Mouse (Mus musculus) intestine, postnatal 0 days (tissue): Measurements from ENCODE around the gene Pgam2. TPM values are rescaled to one million over a fixed set of nuclear protein-coding genes. Genes with fewer than 3 reads are reported as not detected.

Source experiments
- ATAC-seq: fragments of 200-750 bp; cut with Nextera tagmentation; 2 replicates; pipeline ENCODE4 v1.8.0; 2017; ENCODE audit warnings: mild to moderate bottlenecking, moderate TSS enrichment, moderate library complexity
- H3K27ac ChIP-seq: fragments of 300-500 bp; sonication (generic); 2 replicates; pipeline ENCODE4 v1.5.1; 2014; ENCODE audit warnings: mild to moderate bottlenecking, low read depth, low read length, moderate library complexity
- H3K27me3 ChIP-seq: fragments of 300-500 bp; sonication (generic); replicated peaks from 2 replicates; pipeline ENCODE4 v1.6.1; 2014; ENCODE audit warnings: low read length, mixed read lengths; ENCODE audit not compliant: control insufficient read depth, insufficient read depth
- H3K36me3 ChIP-seq: fragments of 300-500 bp; sonication (generic); 2 replicates; pipeline ENCODE4 v1.6.1; 2014; ENCODE audit warnings: mild to moderate bottlenecking, moderate library complexity; ENCODE audit not compliant: control insufficient read depth, insufficient read depth
- H3K4me1 ChIP-seq: fragments of 300-500 bp; sonication (generic); replicated peaks from 2 replicates; pipeline ENCODE4 v1.6.1; 2014; ENCODE audit warnings: antibody characterized with exemption, low read length, mixed read lengths; ENCODE audit not compliant: control insufficient read depth, insufficient read depth
- H3K4me2 ChIP-seq: fragments of 300-500 bp; sonication (generic); replicated peaks from 2 replicates; pipeline ENCODE4 v1.6.1; 2014; ENCODE audit warnings: low read depth, mild to moderate bottlenecking, moderate library complexity
- H3K4me3 ChIP-seq: fragments of 300-500 bp; sonication (generic); 2 replicates; pipeline ENCODE4 v1.5.1; 2014; ENCODE audit warnings: low read depth, low read length
- H3K9ac ChIP-seq: fragments of 300-500 bp; sonication (generic); 2 replicates; pipeline ENCODE4 v1.6.1; 2014; ENCODE audit warnings: mild to moderate bottlenecking, low read depth, low read length
- H3K9me3 ChIP-seq: fragments of 300-500 bp; sonication (generic); 2 replicates; pipeline ENCODE4 v1.6.1; 2016; ENCODE audit warnings: mixed run types; ENCODE audit not compliant: control insufficient read depth
- CTCF ChIP-seq: sonication (generic); IDR thresholded peaks from 2 replicates; pipeline ENCODE4 v1.5.1; 2016; ENCODE audit warnings: low read depth, mild to moderate bottlenecking, control low read depth, antibody characterized with exemption, moderate library complexity
- WGBS: fragments of 180-500 bp; shearing (Covaris S2); extraction: QIAGEN DNeasy Blood & Tissue Kit; methylation state at CpG from one replicate; pipeline ENCODE4 v1.1.7; 2014; 5-methylcytosine and 5-hydroxymethylcytosine counted together
- polyA plus RNA-seq: library from polyadenylated mRNA; unstranded; fragments of >200 nt; fragmentation: Nextera tagmentation; extraction: Ambion mirVana; gene quantifications from 2 replicates; pipeline ENCODE4 v1.2.1, GENCODE M21; 2015

The Pgam2 gene
- polyA plus RNA-seq, 1 experiment from 2014 or later: 10.1 TPM

DNA sequence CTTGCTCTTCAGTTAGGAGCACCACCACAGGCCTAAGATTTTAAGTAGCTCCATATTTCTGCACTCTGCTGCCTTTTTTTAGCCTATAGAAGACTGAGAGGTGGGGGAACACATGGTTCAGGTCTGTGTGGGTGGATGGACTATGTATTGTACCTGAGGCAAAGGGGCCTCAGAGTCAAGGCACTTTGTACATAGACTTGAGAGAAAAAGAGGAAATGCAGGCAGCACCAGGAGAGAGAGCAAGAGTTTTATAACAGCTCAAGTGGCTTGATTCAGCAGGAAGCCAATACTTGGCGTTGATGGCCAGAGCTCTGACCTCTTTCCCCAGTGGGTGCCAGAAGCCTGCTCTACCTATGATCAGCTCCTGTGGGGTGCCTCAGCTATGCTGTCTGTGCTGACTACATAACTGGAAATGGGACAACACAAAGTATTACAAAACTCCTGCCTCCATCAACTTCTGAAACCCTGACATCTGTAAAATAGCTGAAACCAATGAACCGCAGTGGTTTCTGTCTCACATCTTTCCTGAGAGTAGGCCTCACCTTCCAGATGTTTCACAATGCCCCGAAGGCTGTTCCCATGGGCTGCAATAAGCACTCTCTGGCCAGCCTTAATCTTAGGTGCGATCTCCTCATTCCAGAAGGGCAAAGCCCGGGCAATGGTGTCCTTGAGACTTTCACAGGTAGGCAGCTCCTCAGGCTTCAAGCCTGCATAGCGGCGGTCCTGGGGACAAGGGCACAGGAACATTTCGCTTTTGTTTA lies 896 bp downstream of the Pgam2 start:
- ATAC-seq: peak; percentile 44
- Histone ChIP-seq H3K27ac (peak overlapping the region; percentile 70), H3K4me1 (peaks cover 32% of the 10 kb centered on the region), H3K9me3 (no peaks in the 10 kb centered on the region), H3K4me3 (no peak overlapping the region), H3K4me2 (0 out of 2 replicates have a peak overlapping the region, but pooled peaks have one; percentile 17), H3K27me3 (no peaks in the 10 kb centered on the region), H3K9ac (no peak overlapping the region), H3K36me3 (peaks cover 23% of the 10 kb centered on the region)
- WGBS: 41% methylated on average over 8 of the region's 8 CpGs
- TF ChIP-seq CTCF: no peak

DNA sequence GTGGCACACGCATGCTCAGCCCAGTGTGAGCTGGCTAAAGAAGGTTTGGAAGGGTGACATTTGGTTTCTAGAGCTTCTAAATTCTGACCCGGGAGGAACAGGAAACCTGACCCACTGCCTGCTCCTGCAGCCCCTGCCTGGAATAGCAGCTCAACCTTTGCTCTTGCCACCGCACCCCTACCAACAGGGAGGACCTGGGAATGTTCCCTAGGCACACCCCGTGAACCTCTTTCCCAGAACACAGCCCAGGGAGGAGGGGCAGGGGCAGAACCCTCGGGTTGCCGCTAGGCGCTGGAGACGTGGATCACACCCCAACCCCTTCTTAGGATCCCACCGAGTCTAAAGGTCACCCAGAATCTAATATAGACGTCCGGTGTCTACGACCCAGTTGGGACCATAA lies 1.5 kb downstream of the Pgam2 start:
- Histone ChIP-seq H3K9me3 (no peaks in the 10 kb centered on the region), H3K36me3 (peaks cover 29% of the 10 kb centered on the region), H3K4me2 (peak overlapping the region; percentile 17; the same call in 1 of the 2 replicates), H3K27me3 (no peaks in the 10 kb centered on the region), H3K27ac (peak overlapping the region; percentile 70), H3K9ac (no peak overlapping the region), H3K4me1 (peaks cover 32% of the 10 kb centered on the region), H3K4me3 (no peak overlapping the region)
- 33% methylated on average over 12 of the region's 12 CpGs for WGBS
- ATAC-seq: peak; percentile 77
- TF ChIP-seq CTCF: peak; percentile 48

DNA sequence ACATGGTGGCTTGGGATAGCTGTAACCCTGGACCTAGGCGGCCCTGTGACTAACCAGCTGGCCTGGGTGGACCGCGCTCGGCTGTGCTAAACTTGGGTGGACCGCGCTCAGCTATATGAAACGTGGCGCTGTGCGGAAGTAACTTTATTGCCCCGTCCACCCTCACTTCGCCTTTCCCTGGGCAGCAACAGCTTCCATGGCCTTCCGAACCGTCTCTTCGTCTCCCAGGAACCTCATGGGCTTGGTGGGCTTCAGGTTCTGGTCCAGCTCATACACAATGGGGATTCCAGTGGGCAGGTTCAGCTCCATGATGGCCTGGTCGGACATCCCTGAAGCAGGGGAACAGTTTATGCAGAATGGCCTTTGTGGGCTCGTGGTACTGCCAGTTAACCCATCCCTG lies 2.0 kb downstream of the Pgam2 start:
- Histone ChIP-seq H3K4me3 (no peak overlapping the region), H3K27me3 (no peaks in the 10 kb centered on the region), H3K4me1 (peaks cover 32% of the 10 kb centered on the region), H3K9ac (no peak overlapping the region), H3K36me3 (peaks cover 34% of the 10 kb centered on the region), H3K9me3 (no peaks in the 10 kb centered on the region), H3K4me2 (peak overlapping the region; percentile 17; the same call in 1 of the 2 replicates), H3K27ac (peak overlapping the region; percentile 70; the same call in 1 of the 2 replicates)
- no peak for TF ChIP-seq CTCF
- no peak for ATAC-seq
- WGBS: 88% methylated on average over 16 of the region's 16 CpGs

DNA sequence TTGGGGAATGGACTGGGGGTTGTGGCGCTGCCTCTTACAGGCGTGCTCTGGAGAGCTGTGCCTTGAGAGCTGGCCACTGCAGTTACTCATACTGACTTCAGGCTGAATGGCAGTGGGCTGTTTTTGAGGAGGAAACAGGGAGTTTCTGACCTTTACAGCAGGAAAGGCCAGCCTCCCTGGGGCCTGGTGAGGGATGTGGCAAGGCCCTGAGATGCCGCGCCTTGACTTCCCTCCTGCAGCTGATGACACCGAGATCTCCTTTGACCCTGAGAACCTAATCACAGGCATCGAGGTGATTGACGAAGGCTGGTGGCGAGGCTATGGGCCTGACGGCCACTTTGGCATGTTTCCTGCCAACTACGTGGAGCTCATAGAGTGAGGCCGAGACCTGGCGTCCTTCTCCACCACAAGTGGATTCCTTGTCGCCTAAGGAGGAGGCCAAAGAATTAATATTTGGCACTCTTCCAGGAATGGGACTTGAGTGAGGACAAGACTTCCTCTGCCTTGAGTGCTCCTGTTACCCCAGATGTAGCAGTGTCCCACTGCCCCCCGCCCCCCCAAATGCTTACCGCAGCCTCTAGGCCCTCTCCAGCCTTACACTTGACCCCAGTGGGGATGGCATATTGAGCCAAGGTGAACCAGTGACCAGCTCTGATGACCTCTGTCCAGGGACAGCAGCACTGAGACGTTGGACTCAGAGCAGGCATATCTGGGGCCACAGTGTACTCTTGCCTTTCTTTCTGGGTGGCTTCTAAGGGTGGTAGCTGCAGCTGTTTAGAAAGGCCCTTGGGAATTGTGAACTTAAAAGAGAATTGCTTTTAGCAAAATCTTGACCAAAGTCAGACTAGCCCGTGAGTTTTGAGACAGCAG lies 3.7 kb downstream of the Pgam2 start:
- Histone ChIP-seq H3K9ac (no peak overlapping the region), H3K36me3 (peaks cover 51% of the 10 kb centered on the region), H3K27ac (peak overlapping the region; percentile 17), H3K27me3 (no peaks in the 10 kb centered on the region), H3K9me3 (no peaks in the 10 kb centered on the region), H3K4me1 (peaks cover 24% of the 10 kb centered on the region), H3K4me2 (no peak overlapping the region), H3K4me3 (no peak overlapping the region)
- no peak for TF ChIP-seq CTCF
- ATAC-seq: peak; percentile 4; the same call in 1 of the 2 replicates
- WGBS: 60% methylated on average over 17 of the region's 17 CpGs

DNA sequence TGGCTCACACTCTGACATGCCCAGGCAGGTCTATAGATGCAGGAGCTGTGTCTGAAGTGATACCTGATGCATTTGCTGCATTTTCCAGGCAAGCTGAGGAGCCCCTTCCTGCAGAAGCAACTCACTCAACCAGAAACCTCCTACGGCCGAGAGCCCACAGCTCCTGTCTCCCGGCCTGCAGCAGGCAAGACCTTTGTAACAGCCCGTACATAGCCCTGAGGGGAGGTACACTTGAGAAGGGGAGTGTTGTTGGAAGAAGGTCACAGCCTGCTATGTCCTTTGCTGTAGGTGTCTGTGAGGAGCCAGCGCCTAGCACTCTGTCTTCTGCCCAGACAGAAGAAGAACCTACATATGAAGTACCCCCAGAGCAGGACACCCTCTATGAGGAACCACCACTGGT lies 5.6 kb downstream of the Pgam2 start:
- no peak overlapping the region for H3K4me3 ChIP-seq
- no peak overlapping the region for H3K9ac ChIP-seq
- TF ChIP-seq CTCF: no peak
- 96% methylated on average over 5 of the region's 5 CpGs for WGBS
- H3K9me3 ChIP-seq: no peaks in the 10 kb centered on the region
- H3K27ac ChIP-seq: no peak overlapping the region
- peaks cover 68% of the 10 kb centered on the region for H3K36me3 ChIP-seq
- no peaks in the 10 kb centered on the region for H3K27me3 ChIP-seq
- no peak overlapping the region for H3K4me2 ChIP-seq
- no peak for ATAC-seq
- H3K4me1 ChIP-seq: peaks cover 14% of the 10 kb centered on the region; the same call in 1 of the 2 replicates

DNA sequence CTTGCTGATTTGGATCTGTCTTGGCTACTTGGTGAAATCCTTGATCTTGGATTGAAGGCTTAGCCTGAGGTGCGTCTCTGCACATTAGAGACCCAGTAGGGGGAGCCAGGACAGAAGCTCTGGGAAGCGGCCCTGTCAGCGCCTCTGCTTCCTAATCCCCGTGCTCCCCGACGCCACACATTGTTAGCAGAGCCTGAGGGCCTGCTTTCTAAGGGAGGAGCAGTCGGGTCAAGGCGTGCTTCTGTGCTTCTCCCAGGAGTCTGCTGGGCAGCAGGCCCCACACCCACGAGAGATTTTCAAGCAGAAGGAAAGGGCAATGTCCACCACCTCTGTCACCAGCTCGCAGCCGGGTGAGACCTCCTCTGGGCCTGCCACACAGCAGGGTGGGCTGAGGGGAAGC lies 6.2 kb downstream of the Pgam2 start:
- WGBS: 64% methylated on average over 11 of the region's 11 CpGs
- H3K9me3 ChIP-seq: no peaks in the 10 kb centered on the region
- TF ChIP-seq CTCF: no peak
- H3K36me3 ChIP-seq: peaks cover 69% of the 10 kb centered on the region
- H3K4me1 ChIP-seq: peaks cover 11% of the 10 kb centered on the region; the same call in 1 of the 2 replicates
- no peak overlapping the region for H3K27ac ChIP-seq
- no peaks in the 10 kb centered on the region for H3K27me3 ChIP-seq
- ATAC-seq: no peak
- no peak overlapping the region for H3K4me2 ChIP-seq
- no peak overlapping the region for H3K4me3 ChIP-seq
- no peak overlapping the region for H3K9ac ChIP-seq
